Mouse (Mus musculus): ENCODE measurements around the gene Rab3b.

Gene Rab3b

GRCm38 (mm10) chr4:108951663-108952062, 72.8 kb downstream of the Rab3b start:
- DNase-seq (ENCODE audit: low spot score) = no peak

GRCm38 (mm10) chr4:108959696-108960095, 80.8 kb downstream of the Rab3b start:
- no peak for DNase-seq (ENCODE audit: low spot score)

- peak; percentile 76 for DNase-seq (ENCODE audit: low spot score)
Observed at GRCm38 (mm10) chr4:108960619-108961460, 82.0 kb downstream of the Rab3b start.

- DNase-seq (ENCODE audit: low spot score) = no peak
Observed at GRCm38 (mm10) chr4:108963017-108963416, 84.2 kb downstream of the Rab3b start.

GRCm38 (mm10) chr4:108969517-108969916, 90.7 kb downstream of the Rab3b start:
- no peak for DNase-seq (ENCODE audit: low spot score)

GRCm38 (mm10) chr4:108971054-108971453, 92.2 kb downstream of the Rab3b start:
- DNase-seq (ENCODE audit: low spot score) = no peak

- DNase-seq (ENCODE audit: low spot score) = peak; percentile 66
Observed at GRCm38 (mm10) chr4:108976458-108977071, 97.7 kb downstream of the Rab3b start.

- no peak for DNase-seq (ENCODE audit: low spot score)
Observed at GRCm38 (mm10) chr4:108986833-108987472, 108.1 kb downstream of the Rab3b start.

- no peak for DNase-seq (ENCODE audit: low spot score)
Observed at GRCm38 (mm10) chr4:108987473-108987842, 108.6 kb downstream of the Rab3b start.

GRCm38 (mm10) chr4:108989430-108989829, 110.6 kb downstream of the Rab3b start:
- DNase-seq (ENCODE audit: low spot score) = no peak

- peak; percentile 78 for DNase-seq (ENCODE audit: low spot score)
Observed at GRCm38 (mm10) chr4:108990032-108990431, 111.2 kb downstream of the Rab3b start.

GRCm38 (mm10) chr4:108990571-108990970, 111.7 kb downstream of the Rab3b start:
- DNase-seq (ENCODE audit: low spot score) = no peak

GRCm38 (mm10) chr4:108991811-108992210, 112.9 kb downstream of the Rab3b start:
- DNase-seq (ENCODE audit: low spot score) = no peak

Measured in c-Kit-positive CD71-positive TER-119-positive erythroid progenitor cells, embryonic 14.5 days (primary cell).